Mouse (Mus musculus) urinary bladder, adult 18-20 months (tissue): Measurements from ENCODE around the gene Herc3.

ENCODE experiments used
- DNase-seq, 2 experiments: peaks; one replicate each; pipeline ENCODE4 v3.0.0; 2022; ENCODE audit warnings: low spot score in 2 of 2, mixed read lengths in 2 of 2

Herc3 gene

DNA sequence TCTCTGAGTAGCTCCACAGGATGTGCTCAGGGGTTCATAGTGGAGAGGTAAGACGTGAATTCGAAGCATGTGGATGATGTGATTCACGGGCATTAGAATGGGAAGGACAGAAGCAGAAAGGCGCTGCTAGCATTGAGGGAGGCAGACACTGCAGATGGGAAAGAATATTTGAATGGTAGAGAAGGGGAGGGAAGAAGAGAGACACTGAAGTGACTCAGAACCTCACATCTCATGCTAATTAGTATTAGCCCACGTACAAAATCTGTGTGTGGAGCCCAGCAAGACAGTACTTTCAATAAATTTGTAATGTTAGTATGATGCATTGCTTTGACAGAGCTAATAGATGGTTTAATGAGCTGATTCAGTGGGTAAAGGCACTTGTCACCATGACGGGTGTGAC, 89.5 kb downstream of the Herc3 start:
- no peak for DNase-seq

GRCm38 (mm10) chr6:58921623-58922022, 90.4 kb downstream of the Herc3 start:
- no peak for DNase-seq

DNA sequence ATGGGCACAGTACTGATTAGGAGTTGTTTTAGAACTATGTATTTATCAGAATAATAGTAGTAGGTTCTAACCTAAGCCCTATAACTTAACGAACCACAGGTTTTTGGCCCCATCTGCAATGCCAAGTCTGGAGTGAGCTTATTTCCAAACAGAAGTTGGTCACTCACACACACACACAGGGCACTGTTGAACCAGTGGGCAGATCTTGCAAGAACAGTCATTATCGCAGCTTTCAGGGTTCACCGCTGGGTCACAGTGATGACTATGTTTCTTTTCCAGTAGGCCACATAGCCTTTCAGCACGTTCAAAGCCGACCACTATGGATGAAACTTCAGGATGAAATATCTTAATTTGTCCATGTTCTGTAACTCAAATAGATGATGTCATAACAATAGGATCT, 91.2 kb downstream of the Herc3 start:
- DNase-seq: no peak

- DNase-seq: no peak
These were observed 96.6 kb downstream of the Herc3 start for GRCm38 (mm10) chr6:58927881-58928280.

DNA sequence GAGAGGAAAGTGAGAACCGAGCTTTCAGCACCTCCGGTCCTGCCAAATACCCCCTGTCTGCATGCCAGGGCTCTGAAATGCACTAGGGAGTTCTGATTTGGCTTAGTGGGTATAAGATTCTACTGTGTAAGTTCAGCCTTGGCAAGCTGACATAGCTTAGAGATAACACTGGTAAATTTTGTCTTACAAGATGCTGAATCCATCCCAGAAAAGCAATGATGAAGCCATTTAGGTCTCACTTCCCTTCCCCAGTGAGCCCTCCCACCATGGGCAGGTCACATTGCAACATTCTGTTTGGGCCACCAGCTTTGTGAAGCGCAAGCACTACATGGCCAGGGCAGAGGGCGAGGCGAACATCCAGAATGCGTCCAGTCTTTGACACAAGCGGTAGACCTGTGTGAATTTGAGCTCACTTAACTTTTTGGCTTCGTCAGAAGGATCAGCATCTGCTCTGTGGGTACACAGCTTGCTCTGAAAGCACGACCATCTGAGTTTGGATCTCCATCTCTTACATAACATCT, 98.7 kb downstream of the Herc3 start:
- DNase-seq: peak in 1 of 2 experiments; percentile 9

- no peak for DNase-seq
These were observed 99.9 kb downstream of the Herc3 start for GRCm38 (mm10) chr6:58931149-58931548.

GRCm38 (mm10) chr6:58932515-58933188, 101.4 kb downstream of the Herc3 start:
- DNase-seq: no peak

DNA sequence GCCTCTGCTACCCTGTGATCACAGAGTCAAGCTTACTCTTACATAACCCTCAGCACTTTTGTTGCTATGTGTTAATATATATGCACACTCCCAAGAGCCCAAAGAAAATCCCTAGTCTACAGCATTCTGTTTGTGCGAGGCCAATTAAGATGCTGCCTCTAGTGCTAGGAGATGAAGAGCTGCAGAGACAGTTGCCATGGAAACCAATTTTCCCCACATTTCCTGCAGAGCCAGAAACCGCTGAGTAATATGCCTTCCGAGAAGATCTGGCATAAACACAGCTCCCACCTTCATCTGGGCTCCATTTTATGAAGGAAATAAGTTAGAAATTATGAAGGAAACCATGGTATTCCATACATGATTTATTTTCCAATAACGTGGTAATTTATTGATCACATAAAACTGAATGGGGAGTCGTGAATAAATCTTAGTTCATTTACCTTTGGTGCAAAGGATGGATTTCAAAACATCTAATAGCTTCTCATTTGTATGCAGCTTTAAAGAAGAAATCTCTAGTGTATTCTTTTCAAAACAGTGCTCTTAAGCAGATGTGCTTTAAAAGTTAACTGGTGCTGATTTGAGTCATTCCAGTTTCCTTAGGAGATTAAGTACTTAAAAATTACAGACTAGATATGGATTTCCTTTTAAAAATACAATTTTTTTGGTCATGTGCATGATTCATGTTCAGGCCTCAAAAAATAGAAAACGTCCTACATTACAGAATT, 102.1 kb downstream of the Herc3 start:
- no peak for DNase-seq

DNA sequence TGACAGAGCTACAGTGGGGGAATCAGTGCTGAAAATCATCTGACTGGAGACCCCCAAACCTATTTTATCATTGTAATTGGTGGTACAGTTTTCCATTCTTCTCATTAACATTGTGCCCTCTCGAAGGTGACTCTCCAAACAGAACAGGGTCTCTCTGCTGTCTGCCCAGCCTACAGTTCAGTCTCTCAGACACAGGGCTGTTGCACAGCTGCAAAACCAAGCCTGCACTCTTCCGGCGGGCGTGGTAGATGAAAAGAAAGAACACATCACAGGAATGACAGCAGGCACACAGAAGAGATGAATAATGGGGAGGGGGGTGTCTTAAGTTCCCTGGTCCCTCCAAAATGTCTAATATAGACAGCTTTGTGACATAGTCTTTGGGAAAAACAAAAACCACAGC, 102.9 kb downstream of the Herc3 start:
- no peak for DNase-seq

DNA sequence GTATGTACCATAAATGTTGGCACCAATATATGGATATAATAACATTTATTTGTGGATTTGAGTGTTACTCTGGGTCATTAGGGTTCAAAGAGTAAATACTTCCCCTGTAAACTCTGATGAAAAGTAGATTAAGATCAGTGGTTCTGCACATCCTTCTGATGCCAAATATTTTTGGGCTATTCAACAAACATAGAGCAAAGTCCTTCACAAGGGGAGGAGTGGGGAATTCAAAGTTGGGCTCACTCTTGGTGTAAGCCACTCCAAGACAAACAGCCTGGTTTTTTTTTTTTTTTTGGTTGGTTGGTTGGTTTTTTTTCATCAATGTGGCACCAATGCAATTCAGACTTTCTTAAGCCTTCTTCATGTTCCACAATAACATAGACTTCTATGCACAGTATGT, 106.5 kb downstream of the Herc3 start:
- no peak for DNase-seq

- DNase-seq: no peak
These were observed 111.0 kb downstream of the Herc3 start for GRCm38 (mm10) chr6:58942276-58942675.

DNA sequence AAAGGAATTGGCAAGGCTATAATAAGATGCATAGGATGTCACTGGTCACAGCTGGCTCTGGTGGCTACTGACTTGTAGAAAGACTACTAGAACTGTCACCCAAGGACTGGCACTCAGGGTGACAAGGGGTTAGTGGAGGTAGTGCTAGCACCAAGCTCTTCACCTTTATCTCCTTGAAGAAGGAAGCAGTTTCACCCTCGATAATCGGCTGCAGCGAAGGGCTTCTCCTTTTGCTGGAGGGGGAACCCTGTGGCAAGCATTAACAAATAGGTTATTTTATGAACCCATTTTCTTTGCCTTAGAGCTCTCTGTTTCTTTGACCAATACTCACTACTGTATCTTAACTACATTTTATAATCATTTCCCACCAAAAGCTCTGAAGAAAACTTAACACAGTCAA, 112.7 kb downstream of the Herc3 start:
- DNase-seq: no peak

DNA sequence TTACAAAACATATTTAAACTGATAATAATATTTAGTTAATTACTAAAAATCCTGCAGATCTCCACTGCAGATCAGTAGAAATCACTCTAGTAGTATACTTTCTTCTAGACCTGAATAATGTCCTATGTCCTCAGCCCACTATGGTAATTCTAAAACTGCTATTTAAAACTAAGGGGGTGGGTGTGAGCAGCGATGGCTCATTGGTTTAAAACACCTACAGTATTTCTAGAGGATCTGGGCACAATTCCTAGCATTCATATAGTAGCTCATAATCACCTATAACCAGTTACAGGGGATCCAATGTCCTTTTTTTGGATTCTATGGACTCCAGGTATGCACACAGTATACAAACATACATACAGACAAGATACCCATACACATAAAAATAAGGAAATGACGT, 115.0 kb downstream of the Herc3 start:
- DNase-seq: no peak

DNA sequence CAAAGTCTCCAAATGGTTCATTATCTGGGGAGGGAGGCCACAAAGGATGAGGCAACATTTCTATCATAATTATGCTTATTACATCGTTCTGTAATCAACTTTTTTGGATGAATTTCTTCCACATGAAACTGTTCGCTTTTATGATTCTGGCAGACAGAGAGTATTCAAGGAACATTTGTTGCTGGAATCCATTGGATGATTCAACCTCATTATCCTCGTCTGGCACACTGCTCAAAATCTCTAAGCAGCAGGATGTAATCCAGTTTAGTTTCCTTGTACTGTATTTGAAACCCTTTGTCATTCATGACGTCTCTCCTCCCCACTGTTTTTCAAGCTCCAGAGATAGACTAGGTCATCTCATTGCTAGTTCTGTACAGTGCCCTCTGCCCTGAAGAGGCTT, 115.6 kb downstream of the Herc3 start:
- DNase-seq: no peak

GRCm38 (mm10) chr6:58950410-58950809, 119.1 kb downstream of the Herc3 start:
- no peak for DNase-seq

DNA sequence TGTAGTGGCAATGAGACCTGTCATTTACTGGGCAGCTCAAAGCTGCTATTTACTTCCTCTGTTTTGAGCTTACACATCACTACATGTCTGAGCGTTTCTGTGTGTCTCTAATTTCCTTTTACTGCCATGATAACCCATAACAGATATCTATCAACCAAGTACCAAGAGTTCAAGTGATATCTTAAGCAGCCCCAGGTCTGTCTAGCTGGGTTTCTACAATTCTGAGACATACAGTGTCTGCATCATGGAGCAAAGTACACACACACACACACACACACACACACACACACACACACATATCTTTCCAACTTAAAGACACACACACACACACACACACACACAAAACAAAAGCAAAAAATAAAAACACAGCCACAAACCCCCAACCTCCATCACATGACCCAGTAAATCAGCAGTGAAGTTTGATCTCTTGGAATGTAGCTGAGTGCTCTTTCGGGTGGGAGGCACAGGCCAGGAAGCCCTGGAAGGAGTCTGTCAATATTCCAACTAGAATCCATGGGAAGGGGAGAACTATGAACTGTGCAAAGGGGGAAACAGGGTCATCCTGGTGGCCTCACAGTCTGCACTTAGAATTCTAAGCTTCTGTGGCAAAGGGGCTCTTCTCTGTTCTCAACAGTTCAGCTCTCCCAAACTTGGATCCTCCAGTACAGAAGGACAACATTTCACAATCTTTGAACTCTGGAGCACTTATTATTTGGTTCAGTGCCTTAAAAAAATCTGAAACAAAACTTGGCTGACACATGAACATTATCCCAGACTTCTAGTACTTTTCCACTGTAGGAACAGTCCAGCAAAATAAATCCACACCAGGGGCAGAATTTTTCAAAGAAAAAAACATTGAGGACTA, 120.1 kb downstream of the Herc3 start:
- no peak for DNase-seq

DNA sequence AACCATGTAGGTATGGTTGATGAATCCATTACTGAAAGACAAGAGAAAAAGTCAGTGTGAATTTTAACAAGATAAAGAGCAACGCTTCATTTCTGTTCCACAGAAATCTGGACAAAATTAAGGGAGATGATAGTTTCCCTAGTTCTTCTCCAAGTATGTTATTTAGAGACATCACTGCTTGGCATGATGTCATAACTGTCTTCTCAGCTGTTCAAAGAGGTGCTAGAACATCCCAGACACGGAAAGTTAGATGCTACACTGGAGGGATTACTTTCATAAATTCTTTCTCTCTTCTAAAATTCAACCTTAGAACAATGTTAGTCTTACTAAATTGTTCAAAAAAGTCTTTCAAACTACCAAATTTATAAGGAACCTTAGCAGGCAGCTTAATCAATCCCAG, 129.3 kb downstream of the Herc3 start:
- no peak for DNase-seq

GRCm38 (mm10) chr6:58962691-58963090, 131.4 kb downstream of the Herc3 start:
- no peak for DNase-seq

- DNase-seq: no peak
These were observed 132.8 kb downstream of the Herc3 start for GRCm38 (mm10) chr6:58964091-58964490.

- no peak for DNase-seq
These were observed 133.3 kb downstream of the Herc3 start for GRCm38 (mm10) chr6:58964565-58964964.

GRCm38 (mm10) chr6:58965071-58965831, 134.0 kb downstream of the Herc3 start:
- no peak for DNase-seq

DNA sequence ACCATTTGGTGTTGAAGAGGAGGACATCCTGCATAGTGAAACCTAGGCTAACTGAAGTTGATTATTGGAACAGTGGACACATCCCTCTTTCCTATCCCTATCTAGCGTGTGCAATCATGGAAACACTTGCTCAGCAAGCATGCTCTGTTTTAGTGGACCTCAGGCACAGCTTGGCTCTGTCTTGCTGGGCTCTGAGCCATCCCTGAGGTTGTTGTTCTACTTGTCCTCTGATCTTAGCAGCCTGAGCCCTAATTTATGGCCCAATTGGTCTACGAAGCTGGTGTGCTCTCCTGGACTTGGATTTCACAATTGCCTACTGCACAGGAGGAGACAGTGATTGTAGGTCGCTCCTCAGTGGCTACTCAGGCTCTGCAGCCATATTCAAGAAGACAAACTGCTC, 137.0 kb downstream of the Herc3 start:
- DNase-seq: peak in 1 of 2 experiments; percentile 12
